22 mouse cellular contexts compared by ENCODE assay signal in the genomic region with DNA sequence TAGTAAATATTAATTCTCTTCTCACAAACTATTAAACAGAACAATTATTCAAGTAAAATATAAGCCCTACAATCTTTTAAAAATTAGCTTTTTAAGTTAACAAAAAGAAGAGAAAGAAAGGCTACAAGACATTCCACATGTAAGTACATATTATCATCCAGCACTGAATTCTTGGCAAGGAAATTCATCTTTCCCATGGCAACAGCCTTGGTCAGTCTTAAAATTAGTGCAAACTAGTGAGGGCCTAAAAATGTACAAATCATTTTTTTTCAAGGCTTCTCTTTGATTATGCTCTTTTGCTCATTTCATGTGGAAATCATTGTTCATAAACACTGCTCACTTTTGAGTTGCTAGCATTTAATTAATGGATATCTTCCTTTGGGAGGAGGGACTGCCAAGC.
DNase-seq lines count a peak whose midpoint lies in the region; ATAC-seq lines count a peak whose summit lies in the region.
"Had no signal": no experiment of that assay in that cellular context is flagged by ENCODE, and none has a peak within 500 bp of the region (broad histone marks: within the 10 kb centered on the region; RNA-seq: fewer than 3 reads in every experiment).

No protein-coding gene starts in this region.

- no peak overlapping the region for H3K4me2 ChIP-seq in midbrain, embryonic 11.5 days
- no peak overlapping the region for H3K4me2 ChIP-seq in midbrain, embryonic 16.5 days (ENCODE audit: low read length)
- H3K4me2 ChIP-seq: forebrain, embryonic 13.5 days; hindbrain, embryonic 13.5 days; intestine, embryonic 15.5 days had no signal

- no peak overlapping the region for H3K9ac ChIP-seq in midbrain, embryonic 11.5 days (ENCODE audit: low read length)
- no peak overlapping the region for H3K9ac ChIP-seq in midbrain, embryonic 16.5 days (ENCODE audit: low read depth, low read length)
- H3K9ac ChIP-seq: forebrain, embryonic 13.5 days; hindbrain, embryonic 13.5 days; intestine, embryonic 15.5 days had no signal

- peaks cover 3% of the 10 kb centered on the region; the same call in 1 of the 2 replicates for H3K4me1 ChIP-seq in midbrain, embryonic 11.5 days (ENCODE audit: control insufficient read depth, insufficient read depth, low read length)
- peaks cover 3% of the 10 kb centered on the region; the same call in 1 of the 2 replicates for H3K4me1 ChIP-seq in midbrain, embryonic 16.5 days (ENCODE audit: control insufficient read depth, insufficient read depth, low read length)
- H3K4me1 ChIP-seq: heart, embryonic 10.5 days; hindbrain, embryonic 13.5 days; intestine, embryonic 15.5 days had no signal

- ATAC-seq in midbrain, embryonic 11.5 days (ENCODE audit: low FRiP score), result no peak
- no peak for ATAC-seq in midbrain, embryonic 16.5 days
- ATAC-seq: activated CD4-positive, CD25-positive, alpha-beta regulatory T cell, adult 4 months; forebrain, embryonic 13.5 days; intestine, embryonic 15.5 days; Patski had no signal

- H3K4me3 ChIP-seq in midbrain, embryonic 11.5 days (ENCODE audit: low read depth, low read length), result no peak overlapping the region
- no peak overlapping the region for H3K4me3 ChIP-seq in midbrain, embryonic 16.5 days (ENCODE audit: low read depth, low read length)
- H3K4me3 ChIP-seq: forebrain, embryonic 13.5 days; heart, embryonic 10.5 days; hindbrain, embryonic 13.5 days; intestine, embryonic 15.5 days had no signal

- H3K9me3 ChIP-seq in midbrain, embryonic 11.5 days (ENCODE audit: control insufficient read depth, low read length), result no peaks in the 10 kb centered on the region
- no peaks in the 10 kb centered on the region for H3K9me3 ChIP-seq in midbrain, embryonic 16.5 days (replicated peaks; ENCODE audit: control insufficient read depth, low read length, poor library complexity, severe bottlenecking)
- H3K9me3 ChIP-seq: forebrain, embryonic 13.5 days; heart, embryonic 10.5 days; hindbrain, embryonic 13.5 days; intestine, embryonic 15.5 days had no signal

- no peaks in the 10 kb centered on the region for H3K27me3 ChIP-seq in midbrain, embryonic 11.5 days (ENCODE audit: control insufficient read depth, insufficient read depth, low read length)
- H3K27me3 ChIP-seq in midbrain, embryonic 16.5 days (ENCODE audit: control insufficient read depth, insufficient read depth, low read depth, low read length), result no peaks in the 10 kb centered on the region
- H3K27me3 ChIP-seq: CH12.LX; forebrain, embryonic 13.5 days; hindbrain, embryonic 13.5 days; intestine, embryonic 15.5 days; Patski had no signal

- H3K36me3 ChIP-seq in midbrain, embryonic 11.5 days (ENCODE audit: control insufficient read depth, insufficient read depth, low read length), result peaks cover 5% of the 10 kb centered on the region; the same call in 1 of the 2 replicates
- peaks cover 5% of the 10 kb centered on the region; the same call in 1 of the 2 replicates for H3K36me3 ChIP-seq in midbrain, embryonic 16.5 days (ENCODE audit: control insufficient read depth, insufficient read depth, low read length)
- H3K36me3 ChIP-seq: intestine, embryonic 15.5 days had no signal

- DNase-seq in adrenal gland, adult 8-10 months, result peak; percentile 18
- no peak for DNase-seq in adrenal gland, postnatal 4 days (ENCODE audit: low spot score in 2 of 2)
- DNase-seq in midbrain, embryonic 11.5 days (ENCODE audit: low spot score, missing footprints), result peak; percentile 82
- peak; percentile 45 for DNase-seq in adrenal gland, postnatal 10 days
- DNase-seq in adrenal gland, postnatal 36 days, result peak; percentile 46 to 58
- DNase-seq in cerebellum, adult 8-10 months, result no peak
- DNase-seq: cerebellum, adult 11 months; cerebellum, adult 9-11 months; cerebellum, postnatal 36 days; gastrocnemius, postnatal 10 days; heart, adult 18-20 months; heart, postnatal 10 days; heart, postnatal 4 days; kidney, adult 18-20 months had no signal

- H3K27ac ChIP-seq in midbrain, embryonic 11.5 days (ENCODE audit: low read depth, low read length), result no peak overlapping the region
- H3K27ac ChIP-seq in midbrain, embryonic 16.5 days (ENCODE audit: low read length), result no peak overlapping the region
- H3K27ac ChIP-seq: forebrain, embryonic 13.5 days; heart, embryonic 10.5 days; hindbrain, embryonic 13.5 days; intestine, embryonic 15.5 days had no signal

Comparison
In these comparisons a context has a peak if more than half of its experiments do, and no peak if none do; other contexts are left out.
1. DNase-seq: peak in adrenal gland, adult 8-10 months (single experiment), midbrain, embryonic 11.5 days (single experiment), adrenal gland, postnatal 10 days (single experiment) and adrenal gland, postnatal 36 days (2 of 2); none in adrenal gland, postnatal 4 days (0 of 2) and cerebellum, adult 8-10 months (single experiment).